Mouse (Mus musculus) brain, embryonic 14.5 days (tissue): ENCODE data around the gene Dync1h1.

Experiments
- CTCF ChIP-seq: fragments of 200-500 bp; IDR thresholded peaks from 2 replicates; pipeline ENCODE4 v1.5.1; 2012; ENCODE audit warnings: inconsistent platforms, mild to moderate bottlenecking, moderate library complexity, borderline replicate concordance; ENCODE audit not compliant: insufficient read depth, insufficient read length; ENCODE audit errors: extremely low read depth
- POLR2A ChIP-seq: fragments of 200-500 bp; IDR thresholded peaks from 2 replicates; pipeline ENCODE4 v1.6.1; 2012; ENCODE audit warnings: mild to moderate bottlenecking, inconsistent platforms, borderline replicate concordance; ENCODE audit not compliant: poor library complexity, insufficient read depth, insufficient read length, severe bottlenecking; ENCODE audit errors: extremely low read depth

DNA sequence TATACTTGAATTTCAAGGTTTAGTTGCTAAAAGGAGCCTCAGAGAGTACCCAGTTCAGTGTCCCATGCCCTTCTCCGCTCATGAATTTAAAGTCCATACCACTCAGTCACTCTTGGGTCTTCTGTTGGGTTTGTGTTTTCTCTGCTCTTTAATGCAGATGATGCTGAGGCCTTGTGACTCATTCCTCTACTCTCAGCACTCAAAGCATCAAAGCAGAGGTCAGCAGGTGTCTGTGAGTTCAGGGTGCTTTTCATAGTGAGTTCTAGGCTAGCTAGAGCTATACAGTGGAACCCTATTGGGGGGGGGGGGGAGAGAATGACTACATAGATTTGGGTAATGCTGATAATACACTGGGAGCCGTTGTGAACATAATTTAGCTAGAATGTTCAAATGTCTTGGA, 9.5 kb downstream of the Dync1h1 start:
- TF ChIP-seq CTCF (no peak), POLR2A (no peak)
